Mouse (Mus musculus) megakaryocyte, adult 5-6 weeks (primary cell): ENCODE measurements around the gene Adad2. TPM values are rescaled to one million over a fixed set of nuclear protein-coding genes. Genes with fewer than 3 reads are reported as not detected.

Experiments
- ATAC-seq: 2 replicates; pipeline ENCODE4 v1.8.0; 2016; ENCODE audit warnings: mild to moderate bottlenecking, inconsistent platforms; ENCODE audit not compliant: poor library complexity, severe bottlenecking
- total RNA-seq, 2 experiments: library from RNA; stranded (forward) in 1 of 2; stranded (reverse) in 1 of 2; fragments of 153-499, 151-499 nt in 1 of 2; fragments of 221-1000, 200-1000 nt in 1 of 2; gene quantifications; 2 replicates each; pipeline versions ENCODE4 v1.2.3 to v1.2.4; 2015 to 2017

Gene Adad2
- total RNA-seq, 2 experiments from 2014 or later, result not detected

- no peak for ATAC-seq
Observed at GRCm38 (mm10) chr8:119638261-119638660, 25.7 kb downstream of the Adad2 start.

GRCm38 (mm10) chr8:119639798-119640197, 27.3 kb downstream of the Adad2 start:
- ATAC-seq, result no peak

- no peak for ATAC-seq
Observed at GRCm38 (mm10) chr8:119641058-119641457, 28.5 kb downstream of the Adad2 start.

GRCm38 (mm10) chr8:119642960-119643359, 30.4 kb downstream of the Adad2 start:
- ATAC-seq, result no peak

GRCm38 (mm10) chr8:119644429-119644960, 31.9 kb downstream of the Adad2 start:
- no peak for ATAC-seq

GRCm38 (mm10) chr8:119644981-119645597, 32.5 kb downstream of the Adad2 start:
- no peak for ATAC-seq

- no peak for ATAC-seq
Observed at GRCm38 (mm10) chr8:119646197-119646596, 33.6 kb downstream of the Adad2 start.

- no peak for ATAC-seq
Observed at GRCm38 (mm10) chr8:119646846-119647245, 34.3 kb downstream of the Adad2 start.

- no peak for ATAC-seq
Observed at GRCm38 (mm10) chr8:119651324-119651723, 38.8 kb downstream of the Adad2 start.

- no peak for ATAC-seq
Observed at GRCm38 (mm10) chr8:119656709-119657464, 44.3 kb downstream of the Adad2 start.

- ATAC-seq, result no peak
Observed at GRCm38 (mm10) chr8:119661081-119661480, 48.5 kb downstream of the Adad2 start.

GRCm38 (mm10) chr8:119661892-119662291, 49.3 kb downstream of the Adad2 start:
- no peak for ATAC-seq

- ATAC-seq, result no peak
Observed at GRCm38 (mm10) chr8:119663440-119663839, 50.9 kb downstream of the Adad2 start.

- no peak for ATAC-seq
Observed at GRCm38 (mm10) chr8:119665270-119665669, 52.7 kb downstream of the Adad2 start.

Other genes starting within 250 kb of the Adad2 start
- gene Mlycd, start 217.9 kb upstream of the Adad2 start, total RNA-seq (2015), result 5.4 and 6.5 TPM in 2 replicates
- gene Mlycd, start 217.9 kb upstream of the Adad2 start, total RNA-seq (2017), result 5.7 and 7.5 TPM in 2 replicates
- 6.1 and 6.4 TPM in 2 replicates for gene Osgin1, start 178.6 kb upstream of the Adad2 start, total RNA-seq (2015)
- gene Osgin1, start 178.6 kb upstream of the Adad2 start, total RNA-seq (2017), result 2.5 and 5.7 TPM in 2 replicates
- not detected in 2 replicates for gene Necab2, start 166.0 kb upstream of the Adad2 start, total RNA-seq (2015)
- gene Necab2, start 166.0 kb upstream of the Adad2 start, total RNA-seq (2017), result not detected in 2 replicates
- gene Slc38a8, start 111.0 kb upstream of the Adad2 start, total RNA-seq (2015), result not detected in 2 replicates
- not detected in 2 replicates for gene Slc38a8, start 111.0 kb upstream of the Adad2 start, total RNA-seq (2017)
- gene Mbtps1, start 54.0 kb upstream of the Adad2 start, total RNA-seq (2015), result 27.4 and 32.8 TPM in 2 replicates
- gene Mbtps1, start 54.0 kb upstream of the Adad2 start, total RNA-seq (2017), result 28.5 and 33.7 TPM in 2 replicates
- 9.1 and 11.5 TPM in 2 replicates for gene Hsdl1, start 37.6 kb upstream of the Adad2 start, total RNA-seq (2015)
- gene Hsdl1, start 37.6 kb upstream of the Adad2 start, total RNA-seq (2017), result 32.3 and 40.9 TPM in 2 replicates
- not detected in 2 replicates for gene Dnaaf1, start 37.5 kb upstream of the Adad2 start, total RNA-seq (2015)
- 0.33 TPM in 1 of 2 replicates, not detected in the other for gene Dnaaf1, start 37.5 kb upstream of the Adad2 start, total RNA-seq (2017)
- 2.5 and 3.1 TPM in 2 replicates for gene Taf1c, start 7.5 kb upstream of the Adad2 start, total RNA-seq (2015)
- gene Taf1c, start 7.5 kb upstream of the Adad2 start, total RNA-seq (2017), result 5.5 and 5.8 TPM in 2 replicates
- not detected in 2 replicates for gene Kcng4, start 22.9 kb downstream of the Adad2 start, total RNA-seq (2015)
- gene Kcng4, start 22.9 kb downstream of the Adad2 start, total RNA-seq (2017), result not detected in 2 replicates
- gene Wfdc1, start 53.6 kb downstream of the Adad2 start, total RNA-seq (2015), result not detected in 2 replicates
- gene Wfdc1, start 53.6 kb downstream of the Adad2 start, total RNA-seq (2017), result not detected in 2 replicates
- gene Atp2c2, start 87.3 kb downstream of the Adad2 start, total RNA-seq (2015), result not detected in 2 replicates
- not detected in 2 replicates for gene Atp2c2, start 87.3 kb downstream of the Adad2 start, total RNA-seq (2017)
- gene Tldc1, start 165.7 kb downstream of the Adad2 start, total RNA-seq (2015), result 2.2 and 2.6 TPM in 2 replicates
- gene Tldc1, start 165.7 kb downstream of the Adad2 start, total RNA-seq (2017), result 2.9 and 4.3 TPM in 2 replicates
- 526 and 619 TPM in 2 replicates for gene Cotl1, start 227.8 kb downstream of the Adad2 start, total RNA-seq (2015)
- 490 and 532 TPM in 2 replicates for gene Cotl1, start 227.8 kb downstream of the Adad2 start, total RNA-seq (2017)
- 2.7 and 5.5 TPM in 2 replicates for gene Klhl36, start 249.5 kb downstream of the Adad2 start, total RNA-seq (2015)
- 8.5 and 9.2 TPM in 2 replicates for gene Klhl36, start 249.5 kb downstream of the Adad2 start, total RNA-seq (2017)